Mouse (Mus musculus): ENCODE measurements around the gene Tmem251. TPM values are rescaled to one million over a fixed set of nuclear protein-coding genes. Genes with fewer than 3 reads are reported as not detected.

The Tmem251 gene
- total RNA-seq, 2 experiments from 2014 or later = 7.0 to 10.8 TPM

GRCm38 (mm10) chr12:102756304-102756703 lies 12.7 kb downstream of the Tmem251 start:
- peak; percentile 8 to 12 for DNase-seq

DNA sequence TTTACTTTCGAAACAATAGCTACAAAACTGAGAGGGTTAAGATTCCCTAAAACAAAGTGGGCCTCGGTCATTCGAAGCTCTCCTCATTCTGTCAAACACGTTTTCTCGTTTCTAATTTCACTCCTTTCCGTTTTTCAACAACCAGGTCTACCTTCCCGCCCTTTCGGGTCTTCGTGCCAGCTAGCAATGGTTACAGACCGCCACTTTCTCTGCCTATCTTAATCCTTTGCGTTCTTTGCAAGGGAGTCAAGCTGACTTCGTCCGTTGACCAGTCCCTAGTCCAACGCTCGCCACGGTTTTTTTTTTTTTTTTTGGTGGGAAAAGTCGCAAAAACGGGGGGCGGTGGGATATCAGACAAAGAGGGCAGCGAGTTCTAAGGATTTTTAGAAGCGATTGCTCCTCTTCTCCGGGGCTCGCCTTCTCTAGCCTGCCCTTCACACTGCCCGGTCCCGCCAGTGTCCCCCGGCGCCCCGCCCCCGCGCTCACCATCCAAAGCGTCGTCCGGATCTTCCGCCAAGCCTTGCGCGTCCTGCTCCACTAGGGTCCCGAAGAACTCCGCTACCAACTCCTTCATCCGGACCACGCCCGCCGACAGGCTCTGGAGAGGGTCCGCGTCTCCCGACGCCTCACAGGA lies 13.6 kb downstream of the Tmem251 start:
- DNase-seq = peak; percentile 91 to 95

DNA sequence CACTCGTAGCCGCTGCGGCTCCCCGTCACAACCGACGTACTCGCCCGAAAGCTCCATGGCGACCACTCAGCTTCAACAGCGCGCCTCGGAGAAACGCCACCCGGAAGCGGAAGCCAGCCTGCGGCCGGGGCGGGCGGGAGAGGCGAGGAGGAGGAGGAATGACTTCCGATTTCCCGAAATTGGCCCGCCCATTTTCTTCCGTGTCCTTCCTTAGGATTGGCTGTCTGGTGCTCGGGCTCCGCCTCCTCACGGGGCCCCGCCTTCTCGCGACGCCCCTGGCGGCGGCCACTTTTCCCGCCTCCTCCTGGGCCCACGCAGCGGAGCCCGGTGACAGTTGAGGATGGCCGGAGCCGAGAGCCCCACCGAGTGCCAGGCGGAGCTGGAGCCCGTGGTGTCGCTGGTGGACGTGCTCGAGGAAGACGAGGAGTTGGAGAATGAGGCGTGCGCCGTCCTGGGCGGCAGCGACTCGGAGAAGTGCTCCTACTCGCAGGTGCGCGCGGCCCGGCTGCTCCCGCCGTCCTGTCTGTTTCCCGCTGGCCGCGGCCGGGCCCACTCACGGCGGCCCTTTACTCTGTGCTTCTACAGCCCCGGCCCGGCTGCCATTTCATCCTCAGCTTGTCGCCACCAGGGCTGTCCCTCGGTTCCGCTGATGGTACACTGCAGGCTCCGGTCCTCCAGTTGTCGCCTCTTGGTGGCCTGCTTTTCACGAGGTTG lies 14.3 kb downstream of the Tmem251 start, which contains the start of the genes Gm28051, Gon7 and Ubr7:
Gm28051 (minus strand) TSS at position 77 of the 714 bp plus-strand sequence.
Gon7 (minus strand) TSS at position 115 of the 714 bp plus-strand sequence.
Ubr7 (plus strand) TSS at position 279 of the 714 bp plus-strand sequence.
- peak; percentile 97 for DNase-seq

DNA sequence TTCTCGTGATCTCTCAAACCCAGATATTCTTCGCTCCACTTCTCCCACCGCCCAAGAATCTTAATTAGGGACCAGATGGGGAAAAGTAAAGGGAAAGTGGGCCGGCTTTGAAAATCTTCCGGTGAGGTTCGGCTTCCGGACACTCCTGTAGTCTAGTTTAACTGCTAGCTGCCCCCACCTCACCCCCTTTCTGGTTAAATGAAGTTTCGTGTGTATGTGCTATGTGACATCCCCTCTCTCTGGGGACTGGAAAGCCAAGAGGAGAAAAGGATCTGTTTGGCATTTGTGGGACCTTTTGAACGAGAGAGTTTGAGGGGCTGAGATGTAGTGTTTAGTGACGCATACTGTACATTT lies 14.8 kb downstream of the Tmem251 start, which contains the start of gene Gm20604:
Gm20604 (minus strand) TSS at position 270 of the 354 bp plus-strand sequence.
- no peak for DNase-seq

DNA sequence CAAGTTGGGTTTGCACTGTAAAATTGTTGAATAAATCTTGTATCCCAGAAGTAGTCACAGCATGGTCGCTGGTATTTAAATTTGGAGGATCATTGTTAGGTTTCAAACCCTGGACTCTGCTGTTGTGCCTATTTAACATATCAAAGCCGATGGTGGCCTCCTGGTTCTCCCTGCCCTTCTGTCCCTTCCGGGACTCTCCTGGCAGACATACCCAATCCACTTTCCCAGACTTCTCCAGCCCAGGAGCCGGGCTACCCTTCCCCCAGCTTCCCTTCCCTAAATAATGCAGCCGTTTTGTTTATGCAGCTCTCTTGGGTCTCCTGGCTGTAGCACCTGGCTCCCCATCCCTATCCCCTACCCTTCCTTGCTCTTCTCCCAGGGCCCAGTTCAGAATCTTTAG lies 15.4 kb downstream of the Tmem251 start:
- DNase-seq = no peak

DNA sequence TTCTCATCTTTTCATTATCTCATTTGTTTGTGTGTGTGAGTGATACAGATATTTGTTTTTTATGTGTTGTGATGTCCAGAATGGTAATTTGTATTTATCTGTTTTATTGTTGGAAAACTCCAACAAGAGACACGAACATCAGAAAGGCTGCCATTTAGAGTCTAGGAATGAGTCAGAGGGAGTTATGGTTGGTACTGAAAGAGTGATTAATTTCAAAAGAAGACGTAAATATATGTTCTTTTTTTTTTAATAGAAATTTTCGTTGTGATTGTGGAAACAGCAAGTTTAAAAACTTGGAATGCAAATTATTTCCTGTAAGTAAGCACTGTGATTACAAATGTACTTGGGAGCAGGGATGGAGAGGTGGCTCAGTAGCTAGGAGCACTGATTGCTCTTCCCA lies 18.1 kb downstream of the Tmem251 start:
- no peak for DNase-seq

GRCm38 (mm10) chr12:102763696-102764095 lies 20.1 kb downstream of the Tmem251 start:
- peak; percentile 61 to 63 for DNase-seq

DNA sequence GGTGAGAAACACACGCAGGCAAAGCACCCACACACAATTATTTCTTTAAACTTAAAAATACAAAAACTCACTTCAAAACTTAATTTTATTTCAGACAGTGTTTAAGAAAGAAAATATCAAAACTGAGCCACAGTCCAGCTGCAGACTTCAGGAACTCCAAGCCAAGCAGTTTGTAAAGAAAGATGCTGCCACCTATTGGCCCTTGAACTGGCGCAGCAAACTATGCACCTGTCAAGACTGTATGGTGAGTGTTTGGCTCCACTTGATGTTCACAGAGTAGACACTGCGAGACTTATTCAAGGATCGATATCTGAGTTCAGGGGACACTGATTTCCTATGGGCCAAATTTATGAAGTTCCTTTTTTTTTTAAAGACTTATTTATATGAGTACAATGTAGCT lies 25.4 kb downstream of the Tmem251 start:
- DNase-seq = no peak

DNA sequence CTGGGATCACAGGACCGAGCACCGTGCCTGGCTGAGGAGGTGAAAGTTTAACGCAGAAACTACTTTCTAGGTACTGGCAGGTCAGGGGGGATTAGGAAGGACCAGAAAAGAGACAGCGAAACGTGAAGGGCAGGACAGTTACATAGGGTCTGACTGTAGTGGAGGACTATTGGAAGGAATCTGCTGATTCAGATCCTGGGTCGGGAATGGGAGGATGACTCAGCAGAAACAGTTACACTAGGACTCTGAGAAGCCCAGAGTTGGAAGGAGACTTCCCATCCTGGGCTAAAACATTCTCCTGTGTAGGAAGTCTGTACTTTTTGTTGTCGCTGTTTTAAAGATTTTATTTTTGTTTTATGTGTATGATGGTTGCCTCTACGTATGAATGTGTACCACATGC lies 28.0 kb downstream of the Tmem251 start:
- DNase-seq = no peak

DNA sequence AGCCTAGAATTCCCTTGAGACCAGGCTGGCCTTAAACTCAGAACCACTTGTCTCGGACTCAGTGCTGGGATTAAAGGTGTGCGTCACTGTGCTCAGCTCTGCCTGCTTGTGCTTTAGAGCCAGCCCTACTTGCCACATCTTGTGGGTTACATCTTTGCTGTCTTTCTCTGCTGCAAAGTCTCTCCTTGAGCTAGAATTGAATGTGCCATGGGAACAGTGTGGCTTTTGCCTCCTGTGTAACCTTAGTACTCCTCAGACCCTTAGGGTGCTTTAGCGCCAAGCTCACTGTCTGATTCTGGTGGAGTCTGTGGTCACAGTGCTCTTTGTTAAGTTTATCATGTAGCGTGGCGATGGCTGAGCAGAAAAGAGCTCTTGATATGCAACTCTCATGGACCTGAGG lies 29.1 kb downstream of the Tmem251 start:
- DNase-seq = no peak

GRCm38 (mm10) chr12:102776035-102776434 lies 32.5 kb downstream of the Tmem251 start:
- no peak for DNase-seq

DNA sequence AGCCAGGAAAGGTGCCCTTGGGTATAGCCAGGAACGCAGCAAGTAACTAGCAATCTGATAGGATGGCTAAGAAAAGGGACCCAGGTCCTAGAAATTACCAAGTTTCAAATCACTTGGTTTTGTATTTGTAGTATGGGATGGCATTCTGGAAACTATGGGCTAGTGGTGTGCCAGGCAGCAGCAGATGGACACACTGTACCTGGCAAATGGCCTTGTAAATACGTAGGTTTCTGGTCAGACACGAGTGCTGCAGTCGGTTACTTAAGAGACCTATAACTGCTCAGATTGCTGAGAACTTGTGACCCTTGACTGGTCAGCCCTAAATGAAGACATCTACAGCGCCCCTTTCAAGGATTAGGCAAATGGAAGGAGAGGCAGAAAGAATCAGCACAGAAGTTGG lies 34.6 kb downstream of the Tmem251 start:
- DNase-seq = no peak

DNA sequence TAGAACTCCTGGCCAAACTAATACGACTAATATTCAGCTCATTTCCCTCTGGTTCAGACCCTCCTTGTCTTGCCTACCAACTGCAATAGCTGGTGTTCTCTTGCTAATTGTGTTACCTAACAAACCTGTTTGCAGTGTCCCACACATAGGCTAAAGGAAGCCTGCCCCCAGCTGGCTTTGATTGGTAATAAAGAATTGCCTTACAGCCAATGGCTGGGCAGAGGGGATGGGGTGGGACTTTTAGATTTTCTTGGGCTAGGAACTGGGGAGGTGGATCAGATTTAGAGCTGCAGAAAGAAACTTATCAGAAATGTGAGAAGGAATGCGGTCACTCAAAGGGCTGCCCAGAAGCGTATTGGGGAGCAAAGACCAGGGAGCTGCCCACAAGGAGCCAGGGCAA lies 35.9 kb downstream of the Tmem251 start:
- peak in 1 of 2 experiments; percentile 11 for DNase-seq

- DNase-seq = no peak
Measured at GRCm38 (mm10) chr12:102782841-102783240, 39.3 kb downstream of the Tmem251 start.

DNA sequence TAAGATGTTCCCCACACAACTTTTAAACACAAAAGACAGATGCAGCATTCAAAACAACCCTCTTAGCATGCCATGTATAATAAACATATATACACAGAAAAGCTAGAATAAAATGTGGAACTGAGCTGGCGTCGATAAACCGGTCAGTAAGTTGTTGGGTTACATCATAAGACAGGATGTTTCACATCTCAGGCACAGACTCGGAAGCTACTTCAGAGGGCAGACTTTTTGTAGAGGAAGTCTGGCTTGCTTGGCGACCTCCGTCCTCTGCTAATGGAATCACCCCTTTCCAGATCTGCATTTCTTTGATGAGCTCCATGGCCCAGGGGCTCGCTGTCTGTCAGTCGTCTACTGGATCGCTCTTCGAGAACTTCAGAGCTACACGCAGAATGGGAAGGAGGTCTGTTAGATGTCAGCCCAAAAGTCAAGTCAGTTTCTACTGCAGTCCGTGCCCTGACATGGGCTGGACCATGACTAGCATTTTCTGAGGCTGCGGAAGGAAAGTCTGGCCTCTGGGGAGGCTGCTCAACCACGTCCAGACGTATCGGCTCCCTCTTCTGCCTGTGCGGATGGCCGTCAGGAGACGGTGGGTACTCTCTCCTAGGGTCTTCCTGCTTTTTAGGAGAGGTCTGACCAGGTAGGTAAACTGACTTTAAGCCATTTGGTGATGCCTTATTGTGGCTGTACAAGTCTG lies 41.5 kb downstream of the Tmem251 start:
- no peak for DNase-seq

- no peak for DNase-seq
Measured at GRCm38 (mm10) chr12:102785593-102785985, 42.0 kb downstream of the Tmem251 start.

- no peak for DNase-seq
Measured at GRCm38 (mm10) chr12:102787927-102788326, 44.4 kb downstream of the Tmem251 start.

Other genes starting within 250 kb of the Tmem251 start
- 1,000 to 10,000 TPM; 1,253 to 1,514 TPM for gene Chga, start 188.8 kb upstream of the Tmem251 start, total RNA-seq (2021)
- 100 to 1,000 TPM in 1 of 2 experiments, 10 to 100 TPM in 1; 45.7 to 114 TPM for gene Itpk1, start 38.8 kb upstream of the Tmem251 start, total RNA-seq (2021)
- gene Moap1, start 101 bp upstream of the Tmem251 start, total RNA-seq (2021) = 10 to 100 TPM in 1 of 2 experiments, 1 to 10 TPM in 1; 7.7 to 15.3 TPM
- not detected for gene Gm28051, start 14.0 kb downstream of the Tmem251 start, total RNA-seq (2021)
- gene Gon7, start 14.0 kb downstream of the Tmem251 start, total RNA-seq (2021) = 10 to 100 TPM; 15.5 to 15.8 TPM
- 10 to 100 TPM; 34.7 to 35.7 TPM for gene Ubr7, start 14.2 kb downstream of the Tmem251 start, total RNA-seq (2021)
- gene Gm20604, start 14.9 kb downstream of the Tmem251 start, total RNA-seq (2021) = 1 to 10 TPM; 6.6 to 8.2 TPM
- 10 to 100 TPM; 45.8 to 55.9 TPM for gene Btbd7, start 134.7 kb downstream of the Tmem251 start, total RNA-seq (2021)
- not detected for gene Cox8c, start 155.6 kb downstream of the Tmem251 start, total RNA-seq (2021)
- gene Unc79, start 205.1 kb downstream of the Tmem251 start, total RNA-seq (2021) = 1 to 10 TPM; 6.2 TPM